In the genomic region with DNA sequence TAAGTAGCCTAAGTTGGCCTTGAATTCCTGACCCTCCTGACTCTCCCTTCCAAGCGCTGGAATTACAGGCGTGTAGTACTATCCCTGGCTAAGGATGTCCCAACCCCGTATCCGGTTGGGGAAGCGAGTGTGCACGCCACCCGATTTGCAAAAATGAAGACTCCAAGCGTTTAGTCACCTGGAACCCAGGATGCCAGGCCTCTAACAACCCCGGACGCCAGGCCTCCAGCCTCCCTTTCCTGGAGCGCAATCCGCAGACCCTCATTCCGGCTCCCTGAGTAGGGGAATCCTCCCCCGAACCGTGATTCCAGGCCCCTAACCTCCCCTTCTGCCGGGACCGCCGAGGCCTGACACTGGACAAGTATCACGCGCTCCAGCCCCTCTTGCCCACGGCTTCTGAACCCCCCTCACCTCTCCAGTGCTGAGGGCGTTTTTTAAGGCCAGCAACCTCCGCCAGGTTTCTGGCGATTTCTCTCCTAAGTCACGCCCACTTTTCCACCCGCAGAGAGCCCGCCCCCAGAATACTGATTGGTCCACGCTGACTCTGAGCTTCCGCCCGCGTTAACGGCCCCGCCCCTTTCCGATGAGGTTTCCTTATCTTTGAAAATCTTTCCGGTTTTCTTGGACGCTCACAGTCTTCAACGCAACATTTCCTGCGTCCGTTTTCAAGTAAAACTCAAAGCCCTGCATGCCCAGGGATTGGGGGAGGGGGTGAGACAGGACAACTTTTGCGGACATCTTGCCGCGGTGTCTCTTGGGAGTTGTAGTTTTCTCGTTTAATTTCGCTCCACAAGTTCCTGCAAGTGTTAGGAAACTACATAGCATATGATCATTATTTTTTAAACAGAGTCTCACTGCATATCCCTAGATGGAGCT, we compare ENCODE assay signal across 8 mouse cellular contexts. TPM values are rescaled to one million over a fixed set of nuclear protein-coding genes. Genes with fewer than 3 reads are reported as not detected.
DNase-seq lines count a peak whose midpoint lies in the region; ATAC-seq and TF ChIP-seq lines count a peak whose summit lies in the region.

A gene (minus strand): TSS at position 495 of the 876 bp plus-strand sequence.

- TF ChIP-seq CTCF in Patski (IDR thresholded peaks at IDR 0.05): no peak

- peaks cover 13% of the 10 kb centered on the region for H3K4me1 ChIP-seq in hindbrain, embryonic 14.5 days (replicated peaks; ENCODE audit: control insufficient read depth, insufficient read depth, low read length)

- H3K36me3 ChIP-seq in hindbrain, embryonic 14.5 days (replicated peaks; ENCODE audit: control insufficient read depth, insufficient read depth): peaks cover 27% of the 10 kb centered on the region

- H3K27ac ChIP-seq in hindbrain, embryonic 14.5 days: peak within 1 kb of the TSS; percentile 39

- no peaks in the 10 kb centered on the region for H3K9me3 ChIP-seq in hindbrain, embryonic 14.5 days (ENCODE audit: control insufficient read depth, low read length)

- POLR2A ChIA-PET in Patski (lab: Charles Lee): interaction anchor here (1.2 to 1.4 kb wide), 3 partner anchors 8 to 29 kb away, joined by 4 to 5 read pairs (median 5); no protein-coding TSS in a partner anchor

- 1% methylated on average over 44 of the region's 44 CpGs for WGBS in hindbrain, embryonic 14.5 days

- peak; percentile 71 for ATAC-seq in Patski
- peak; percentile 90 for ATAC-seq in hindbrain, embryonic 14.5 days (ENCODE audit: low FRiP score)

- peak; percentile 47 for DNase-seq in Patski (ENCODE audit: low read depth, low spot score)
- peak; percentile 94 to 95 for DNase-seq in cerebellum, postnatal 14 days
- DNase-seq in frontal cortex, postnatal 25 days (ENCODE audit: low spot score in 2 of 2): peak; percentile 78 to 84
- peak; percentile 91 for DNase-seq in hindbrain, embryonic 14.5 days (ENCODE audit: low spot score)
- peak; percentile 88 to 89 for DNase-seq in layer of hippocampus, postnatal 36 days
- peak; percentile 97 for DNase-seq in lung, postnatal 36 days
- peak; percentile 93 for DNase-seq in retina, postnatal 1 day
- peak; percentile 88 to 91 for DNase-seq in urinary bladder, adult 18-20 months (ENCODE audit: low spot score in 2 of 2)

- peak within 1 kb of the TSS; percentile 51 for H3K4me3 ChIP-seq in hindbrain, embryonic 14.5 days (replicated peaks; ENCODE audit: low read length)

- in situ Hi-C loops in Patski (cut with MboI; ENCODE audit: low pct_unique_long_range_greater_than_20kb): no loop called here

- H3K27me3 ChIP-seq in Patski: no peaks in the 10 kb centered on the region
- H3K27me3 ChIP-seq in hindbrain, embryonic 14.5 days (ENCODE audit: control insufficient read depth, insufficient read depth, low read length): no peaks in the 10 kb centered on the region

- peak within 1 kb of the TSS; percentile 94 for H3K4me2 ChIP-seq in hindbrain, embryonic 14.5 days (replicated peaks)

- H3K9ac ChIP-seq in hindbrain, embryonic 14.5 days: peak within 1 kb of the TSS; percentile 65

- CTCF ChIA-PET in Patski (lab: Charles Lee): interaction anchor here (1.0 to 2.3 kb wide), 6 partner anchors 9 to 48 kb away, joined by 3 to 8 read pairs (median 3); no protein-coding TSS in a partner anchor

RNA-seq across cellular contexts. Expression of the gene that starts here (rescaled TPM):
- 506 TPM for polyA plus RNA-seq in Patski (2021)
- polyA plus RNA-seq in hindbrain, embryonic 14.5 days (2014; fragmentation: Nextera tagmentation; extraction: Ambion mirVana): 121 and 122 TPM in 2 replicates
- 10 to 100 TPM; 94.0 to 98.0 TPM for total RNA-seq in layer of hippocampus, postnatal 36 days (2021)

Comparison
In these comparisons a context has a peak if more than half of its experiments do, and no peak if none do; other contexts are left out.
1. Peak in every context shown above with its lines: DNase-seq, ATAC-seq, H3K4me3 ChIP-seq and H3K27ac ChIP-seq.
2. DNase-seq: peak in every context shown above with its lines; median percentile 97 in lung, postnatal 36 days; 94 in cerebellum, postnatal 14 days; 93 in retina, postnatal 1 day; 91 in hindbrain, embryonic 14.5 days; 90 in urinary bladder, adult 18-20 months; 88 in layer of hippocampus, postnatal 36 days; 81 in frontal cortex, postnatal 25 days; 47 in Patski.